Mouse (Mus musculus) urinary bladder, postnatal 0 days (tissue): ENCODE measurements around the gene Rbm31y. TPM values are rescaled to one million over a fixed set of nuclear protein-coding genes. Genes with fewer than 3 reads are reported as not detected.

ENCODE experiments used
- polyA plus RNA-seq: library from polyadenylated mRNA; unstranded; fragments of >200 nt; fragmentation: Nextera tagmentation; extraction: Ambion mirVana; gene quantifications from 2 replicates; pipeline ENCODE4 v1.2.1, GENCODE M21; 2015

Gene Rbm31y
- polyA plus RNA-seq, result not detected in 2 replicates

GRCm38 (mm10) chrY:17400461-17400860 is at the start of gene Rbm31y:
Gene Rbm31y, plus strand, starts transcription at chrY:17400761.

